Mouse (Mus musculus) heart, postnatal 0 days (tissue): ENCODE results near the gene Agl. TPM values are rescaled to one million over a fixed set of nuclear protein-coding genes. Genes with fewer than 3 reads are reported as not detected.

Source experiments
- ATAC-seq: fragments of 200-750 bp; cut with Nextera tagmentation; 2 replicates; pipeline ENCODE4 v1.8.0; 2017; ENCODE audit warnings: low read depth, moderate number of reproducible peaks, moderate library complexity; ENCODE audit not compliant: insufficient read depth
- DNase-seq: peaks from one replicate; pipeline ENCODE4 v3.0.0-alpha.2; 2016; ENCODE audit warnings: low spot score
- H3K27ac ChIP-seq: fragments of 300-500 bp; sonication (generic); 2 replicates; pipeline ENCODE4 v1.5.1; 2014; ENCODE audit warnings: low read depth, mild to moderate bottlenecking
- H3K27me3 ChIP-seq: fragments of 300-500 bp; sonication (generic); 2 replicates; pipeline ENCODE4 v1.6.1; 2014; ENCODE audit warnings: low read length, mixed read lengths; ENCODE audit not compliant: control insufficient read depth, insufficient read depth
- H3K36me3 ChIP-seq: fragments of 300-500 bp; sonication (generic); replicated peaks from 2 replicates; pipeline ENCODE4 v1.6.1; 2014; ENCODE audit warnings: low read length, mixed read lengths; ENCODE audit not compliant: control insufficient read depth, insufficient read depth
- H3K4me1 ChIP-seq: fragments of 300-500 bp; sonication (generic); 2 replicates; pipeline ENCODE4 v1.6.1; 2014; ENCODE audit warnings: antibody characterized with exemption; ENCODE audit not compliant: control insufficient read depth, insufficient read depth
- H3K4me2 ChIP-seq: fragments of 300-500 bp; sonication (generic); 2 replicates; pipeline ENCODE4 v1.6.1; 2014; ENCODE audit warnings: low read depth, mild to moderate bottlenecking, low read length, moderate library complexity
- H3K4me3 ChIP-seq: fragments of 300-500 bp; sonication (generic); 2 replicates; pipeline ENCODE4 v1.5.1; 2014; ENCODE audit warnings: low read depth, low read length
- H3K9ac ChIP-seq: fragments of 300-500 bp; sonication (generic); replicated peaks from 2 replicates; pipeline ENCODE4 v1.6.1; 2014; ENCODE audit warnings: low read depth, low read length, mixed read lengths
- H3K9me3 ChIP-seq: fragments of 300-500 bp; sonication (generic); replicated peaks from 2 replicates; pipeline ENCODE4 v1.6.1; 2016; ENCODE audit warnings: low read length; ENCODE audit not compliant: control insufficient read depth
- CTCF ChIP-seq: IDR thresholded peaks from 2 replicates; pipeline ENCODE4 v1.5.1; 2016; ENCODE audit warnings: antibody characterized with exemption, control low read depth, low read depth
- EP300 ChIP-seq: IDR thresholded peaks from 2 replicates; pipeline ENCODE4 v1.6.1; 2016; ENCODE audit warnings: antibody characterized with exemption, low read depth
- WGBS: fragments of 180-500 bp; shearing (Covaris S2); extraction: QIAGEN DNeasy Blood & Tissue Kit; methylation state at CpG from one replicate; pipeline ENCODE4 v1.1.7; 2014; 5-methylcytosine and 5-hydroxymethylcytosine counted together
- polyA plus RNA-seq: library from polyadenylated mRNA; unstranded; fragments of >200 nt; fragmentation: Nextera tagmentation; extraction: Ambion mirVana; gene quantifications from 2 replicates; pipeline ENCODE4 v1.2.1, GENCODE M21; 2015
- total RNA-seq: library from RNA; depleted of rRNA; stranded (reverse); fragments of >200 nt; gene quantifications from 2 replicates; pipeline ENCODE4 v1.2.3, GENCODE M21; 2014; ENCODE audit warnings: low replicate concordance

Gene Agl
- total and polyA plus RNA-seq, 2 experiments from 2014 or later = 75.0 to 242 TPM

DNA sequence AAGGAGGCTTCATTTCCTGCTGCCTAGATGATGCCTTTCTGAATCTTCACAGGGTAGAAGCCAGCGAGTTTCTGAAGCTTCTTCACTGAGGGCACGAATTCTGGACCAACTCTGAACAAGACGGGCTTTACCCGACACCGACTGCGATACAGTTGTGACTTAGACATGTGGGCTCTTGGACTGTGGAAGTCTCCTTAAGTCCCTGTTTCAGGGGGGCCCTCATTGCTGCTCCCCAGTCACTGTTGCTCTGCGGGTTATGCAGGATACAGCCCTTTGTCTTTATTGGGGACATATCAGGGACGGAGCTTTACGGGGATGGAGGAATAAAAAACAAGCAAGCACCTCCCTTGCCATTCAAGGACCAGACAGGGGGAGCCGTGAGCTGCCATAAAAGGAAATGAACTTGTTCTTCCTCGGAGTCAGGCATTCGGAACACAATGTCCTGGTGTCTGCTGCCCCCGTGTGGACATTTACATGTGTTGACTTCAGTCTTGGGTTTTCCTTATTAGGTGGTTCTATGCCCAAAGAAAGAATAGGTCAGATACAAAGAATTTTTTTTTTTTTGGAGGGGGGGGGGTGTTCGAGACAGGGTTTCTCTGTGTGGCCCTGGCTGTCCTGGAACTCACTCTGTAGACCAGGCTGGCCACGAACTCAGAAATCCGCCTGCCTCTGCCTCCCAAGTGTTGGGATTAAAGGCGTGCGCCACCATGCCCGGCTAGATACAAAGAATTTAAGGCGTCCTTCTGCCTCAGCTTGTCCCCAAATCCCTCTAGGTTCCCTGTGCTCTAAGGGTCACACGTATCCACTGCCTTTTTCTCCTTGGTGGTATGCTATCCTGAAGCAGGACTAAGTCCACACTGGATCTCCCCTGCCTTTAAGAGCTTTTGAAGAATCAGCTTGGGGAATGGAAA, 28.1 kb upstream of the Agl start:
- ATAC-seq (peak; percentile 69), DNase-seq (peak; percentile 93)
- H3K4me2 ChIP-seq = peak overlapping the region; percentile 75
- 22% methylated on average over 21 of the region's 21 CpGs for WGBS
- no peaks in the 10 kb centered on the region for H3K27me3 ChIP-seq
- H3K4me1 ChIP-seq = peaks cover 4% of the 10 kb centered on the region; the same call in 1 of the 2 replicates
- TF ChIP-seq EP300 = no peak
- TF ChIP-seq CTCF = peak; percentile 94
- peak overlapping the region; percentile 48 for H3K4me3 ChIP-seq
- H3K9ac ChIP-seq = peak overlapping the region; percentile 58
- no peaks in the 10 kb centered on the region for H3K9me3 ChIP-seq
- peak overlapping the region; percentile 66 for H3K27ac ChIP-seq
- no peaks in the 10 kb centered on the region for H3K36me3 ChIP-seq

DNA sequence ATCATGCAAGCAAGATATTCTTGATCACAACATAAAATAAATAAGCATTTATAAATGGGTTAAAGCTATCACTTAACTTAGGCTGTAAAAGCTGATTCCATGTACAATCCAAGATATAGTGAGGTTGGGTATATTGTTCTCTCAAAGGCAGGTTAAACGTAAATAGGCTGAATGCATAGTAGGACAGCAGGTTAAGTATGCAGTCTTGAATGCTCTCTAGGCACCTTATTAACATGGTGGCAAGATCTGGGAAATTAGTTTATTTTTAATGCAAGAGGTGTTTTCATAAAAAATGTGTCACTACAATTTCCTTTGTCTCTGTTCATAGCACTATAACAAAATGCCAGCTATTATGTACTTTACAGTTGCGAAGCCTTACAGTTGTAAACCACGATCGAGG, 27.4 kb upstream of the Agl start:
- H3K4me2 ChIP-seq = peak overlapping the region; percentile 75
- DNase-seq (no peak), ATAC-seq (no peak)
- H3K27me3 ChIP-seq = no peaks in the 10 kb centered on the region
- H3K9me3 ChIP-seq = no peaks in the 10 kb centered on the region
- no peak overlapping the region for H3K27ac ChIP-seq
- H3K4me3 ChIP-seq = no peak overlapping the region
- TF ChIP-seq EP300 (no peak), CTCF (no peak)
- no peaks in the 10 kb centered on the region for H3K36me3 ChIP-seq
- H3K9ac ChIP-seq = peak overlapping the region; percentile 58; the same call in 1 of the 2 replicates
- 58% methylated on average over 4 of the region's 4 CpGs for WGBS
- H3K4me1 ChIP-seq = peaks cover 4% of the 10 kb centered on the region; the same call in 1 of the 2 replicates

- no peak for TF ChIP-seq EP300
- no peak for TF ChIP-seq CTCF
- Histone ChIP-seq H3K4me3 (no peak overlapping the region), H3K27ac (no peak overlapping the region), H3K36me3 (no peaks in the 10 kb centered on the region), H3K4me1 (peaks cover 4% of the 10 kb centered on the region; the same call in 1 of the 2 replicates), H3K9ac (no peak overlapping the region), H3K4me2 (no peak overlapping the region), H3K27me3 (no peaks in the 10 kb centered on the region), H3K9me3 (no peaks in the 10 kb centered on the region)
- DNase-seq = no peak
- no peak for ATAC-seq
- 94% methylated on average over 6 of the region's 6 CpGs for WGBS
Observed at GRCm38 (mm10) chr3:116834241-116834640, 26.3 kb upstream of the Agl start.

- Histone ChIP-seq H3K4me3 (no peak overlapping the region), H3K9ac (no peak overlapping the region), H3K27ac (peak overlapping the region; percentile 57), H3K36me3 (no peaks in the 10 kb centered on the region), H3K9me3 (no peaks in the 10 kb centered on the region), H3K27me3 (no peaks in the 10 kb centered on the region), H3K4me2 (no peak overlapping the region), H3K4me1 (peaks cover 4% of the 10 kb centered on the region; the same call in 1 of the 2 replicates)
- DNase-seq (no peak), ATAC-seq (no peak)
- 58% methylated on average over 4 of the region's 4 CpGs for WGBS
- TF ChIP-seq EP300 (no peak), CTCF (no peak)
Observed at GRCm38 (mm10) chr3:116833491-116833890, 25.5 kb upstream of the Agl start.

GRCm38 (mm10) chr3:116832526-116833310, 24.8 kb upstream of the Agl start:
- DNase-seq (peak; percentile 77), ATAC-seq (peak; percentile 74)
- 38% methylated on average over 7 of the region's 7 CpGs for WGBS
- H3K27ac ChIP-seq = peak overlapping the region; percentile 84
- peak overlapping the region; percentile 36 for H3K4me2 ChIP-seq
- H3K27me3 ChIP-seq = no peaks in the 10 kb centered on the region
- TF ChIP-seq CTCF (no peak), EP300 (peak; percentile 22; the same call in 1 of the 2 replicates)
- no peak overlapping the region for H3K4me3 ChIP-seq
- 0 out of 2 replicates have a peak overlapping the region, but pooled peaks have one; percentile 3 for H3K9ac ChIP-seq
- no peaks in the 10 kb centered on the region for H3K36me3 ChIP-seq
- H3K4me1 ChIP-seq = peaks cover 4% of the 10 kb centered on the region; the same call in 1 of the 2 replicates
- H3K9me3 ChIP-seq = no peaks in the 10 kb centered on the region
